Mouse (Mus musculus) MEL (cell line): ENCODE measurements around the gene Fen1.

ENCODE experiments used
- CTCF ChIP-seq, 3 experiments: IDR thresholded peaks in 2 of 3; conservative IDR thresholded peaks in 1 of 3; 2 replicates each; pipeline ENCODE4 v1.5.1; 2011 to 2012; ENCODE audit warnings: low read length in 3 of 3, low read depth in 2 of 3, mild to moderate bottlenecking in 2 of 3, improper control_type of control experiment in 1 of 3, inconsistent platforms in 1 of 3, mixed read lengths in 1 of 3, moderate library complexity in 1 of 3; ENCODE audit not compliant: control insufficient read depth in 1 of 3, insufficient read depth in 1 of 3, poor library complexity in 1 of 3, severe bottlenecking in 1 of 3
- KAT2A ChIP-seq: conservative IDR thresholded peaks from 2 replicates; pipeline ENCODE4 v1.6.1; 2012; ENCODE audit warnings: low read depth, low read length, improper control_type of control experiment, inconsistent platforms
- MYB ChIP-seq: IDR thresholded peaks from 2 replicates; pipeline ENCODE4 v1.6.1; 2011; ENCODE audit warnings: mild to moderate bottlenecking, low read depth, low read length, improper control_type of control experiment
- POLR2A ChIP-seq, 2 experiments: IDR thresholded peaks; 2 replicates each; pipeline ENCODE4 v1.6.1; 2011 to 2012; ENCODE audit warnings: low read length in 2 of 2, mild to moderate bottlenecking in 2 of 2, control low read depth in 1 of 2, improper control_type of control experiment in 1 of 2, low read depth in 1 of 2, moderate library complexity in 1 of 2; ENCODE audit not compliant: control insufficient read depth in 1 of 2, insufficient read depth in 1 of 2, poor library complexity in 1 of 2
- POLR2AphosphoS2 ChIP-seq: IDR thresholded peaks from 2 replicates; pipeline ENCODE4 v1.6.1; 2011; ENCODE audit warnings: low read length, improper control_type of control experiment
- SMC3 ChIP-seq: IDR thresholded peaks from 2 replicates; pipeline ENCODE4 v1.6.1; 2011; ENCODE audit warnings: low read depth, low read length, improper control_type of control experiment

- TF ChIP-seq CTCF (IDR thresholded peaks at IDR 0.05 in 2 of 3, conservative IDR thresholded peaks at IDR 0.05 in 1 of 3; ENCODE audit: control insufficient read depth in 1 of 3, insufficient read depth in 1 of 3, low read depth in 2 of 3, low read length in 3 of 3, poor library complexity in 1 of 3, severe bottlenecking in 1 of 3) (peak; percentile 75 to 91 (median 88)), POLR2AphosphoS2 (0 out of 2 replicates have a peak, but pooled peaks have one; percentile 25), KAT2A (no peak), POLR2A (IDR thresholded peaks at IDR 0.05; ENCODE audit: control insufficient read depth in 1 of 2, insufficient read depth in 1 of 2, low read depth in 1 of 2, low read length in 2 of 2, poor library complexity in 1 of 2) (no peak), SMC3 (peak; percentile 68), MYB (no peak)
These were observed 5.2 kb downstream of the Fen1 start for GRCm38 (mm10) chr19:10198723-10199122.
